Mouse (Mus musculus): Measurements from ENCODE around the gene Boll.

Boll gene

DNA sequence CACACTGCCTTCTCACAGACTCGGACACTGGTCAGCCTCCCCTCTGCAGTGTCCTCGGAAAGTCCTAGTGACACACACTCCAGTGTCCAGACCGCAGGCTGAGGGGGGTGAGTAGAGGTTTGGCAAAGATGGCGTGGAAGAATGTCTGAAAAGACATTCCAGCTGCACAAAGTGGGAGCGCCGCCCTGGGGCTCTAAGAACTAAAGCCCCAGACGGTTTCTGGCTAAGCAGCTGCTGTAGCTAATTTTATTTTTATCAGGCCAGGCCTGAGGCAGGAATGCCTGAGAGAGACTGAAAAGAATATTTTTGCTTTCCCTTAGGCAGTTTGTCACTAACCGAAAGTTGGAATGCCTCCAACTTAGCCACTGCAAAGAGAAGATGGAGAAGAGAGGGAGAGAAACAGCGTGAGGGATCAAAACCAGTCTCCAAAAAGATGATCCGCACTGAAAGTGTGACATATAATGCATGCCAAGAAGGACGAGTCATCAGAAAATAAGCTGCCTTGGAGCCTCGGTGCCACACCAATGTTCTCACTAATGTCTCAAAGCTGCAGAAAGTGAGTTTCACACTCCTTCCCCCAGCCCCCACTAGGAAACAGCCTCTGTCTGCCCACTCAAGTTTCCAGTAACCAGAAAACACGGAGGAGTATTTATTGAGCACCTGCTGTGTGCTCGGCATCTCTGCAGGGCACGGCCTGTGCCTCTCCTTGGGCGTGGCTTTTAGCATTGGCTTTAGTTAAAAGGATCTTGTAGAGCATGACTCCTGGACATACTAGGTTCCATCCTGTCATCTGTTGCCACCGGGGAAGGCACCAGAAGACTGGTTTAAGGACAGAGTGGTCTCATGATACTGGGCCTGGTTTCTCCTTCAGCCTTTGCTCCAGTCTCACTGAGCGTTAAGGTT is 161.2 kb downstream of the Boll start:
- peak; percentile 13 for DNase-seq

DNA sequence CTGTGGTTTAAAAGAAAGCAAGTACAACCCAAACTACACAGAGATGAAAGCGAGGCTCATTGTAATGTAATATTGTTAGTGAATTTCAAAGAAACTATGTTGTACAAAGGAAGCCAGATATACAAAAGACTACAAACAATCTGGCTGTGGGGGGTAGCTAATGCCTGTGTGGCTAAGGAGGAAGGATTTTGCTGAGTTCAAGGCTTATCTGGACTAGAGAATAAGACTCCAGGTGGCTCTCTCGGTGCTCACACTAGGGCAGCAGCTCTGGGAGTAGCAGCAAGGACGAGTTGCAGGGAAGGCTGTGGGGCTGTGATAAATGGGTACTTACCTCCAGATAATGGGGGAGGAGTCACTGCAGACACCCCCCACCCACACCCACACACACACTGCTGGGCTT is 164.6 kb downstream of the Boll start:
- no peak for DNase-seq
